ENCODE assay signal across 12 mouse cellular contexts in genomic region chr16:37676677-37677072, GRCm38 (mm10). TPM values are rescaled to one million over a fixed set of nuclear protein-coding genes. Genes with fewer than 3 reads are reported as not detected.
A peak's percentile ranks its signal among the peaks of the same experiment; 100 is the strongest.
DNase-seq lines count a peak whose midpoint lies in the region; ATAC-seq and TF ChIP-seq lines count a peak whose summit lies in the region.
"Had no signal": no experiment of that assay in that cellular context is flagged by ENCODE, and none has a peak within 500 bp of the region (broad histone marks: within the 10 kb centered on the region; RNA-seq: fewer than 3 reads in every experiment).

No protein-coding gene starts in this region.

- no peak overlapping the region; the same call in 1 of the 2 replicates for H3K27ac ChIP-seq in heart, embryonic 10.5 days
- no peak overlapping the region for H3K27ac ChIP-seq in heart, adult 2 months
- peak overlapping the region; percentile 47; the same call in 1 of the 2 replicates for H3K27ac ChIP-seq in left cerebral cortex, adult 2 months
- peak overlapping the region; percentile 19 for H3K27ac ChIP-seq in midbrain, embryonic 10.5 days (replicated peaks)
- H3K27ac ChIP-seq in olfactory bulb, adult 2 months (ENCODE audit: insufficient read depth, low read depth, low read length), result peak overlapping the region; percentile 12; the same call in 1 of the 2 replicates
- no peak overlapping the region for H3K27ac ChIP-seq in lung, postnatal 0 days (ENCODE audit: low read length)

- H3K27me3 ChIP-seq in heart, embryonic 10.5 days (ENCODE audit: insufficient read depth, poor library complexity, severe bottlenecking), result no peaks in the 10 kb centered on the region
- no peaks in the 10 kb centered on the region for H3K27me3 ChIP-seq in heart, adult 2 months (ENCODE audit: control insufficient read depth, insufficient read depth, low read length)
- no peaks in the 10 kb centered on the region for H3K27me3 ChIP-seq in midbrain, embryonic 10.5 days (ENCODE audit: low read depth, poor library complexity, severe bottlenecking)
- no peaks in the 10 kb centered on the region for H3K27me3 ChIP-seq in lung, postnatal 0 days (replicated peaks; ENCODE audit: insufficient read depth, low read length)

- TF ChIP-seq POLR2A in heart, adult 2 months (IDR thresholded peaks at IDR 0.05; ENCODE audit: insufficient read depth, low read depth, low read length), result no peak
- no peak for TF ChIP-seq POLR2A in olfactory bulb, adult 2 months (IDR thresholded peaks at IDR 0.05; ENCODE audit: insufficient read depth, low read depth, low read length)

- no peaks in the 10 kb centered on the region for H3K79me2 ChIP-seq in heart, adult 2 months (replicated peaks; ENCODE audit: control insufficient read depth, insufficient read depth, low read length)

- no peak overlapping the region for H3K4me3 ChIP-seq in heart, embryonic 10.5 days
- H3K4me3 ChIP-seq in heart, adult 2 months, result no peak overlapping the region
- no peak overlapping the region for H3K4me3 ChIP-seq in left cerebral cortex, adult 2 months
- no peak overlapping the region for H3K4me3 ChIP-seq in midbrain, embryonic 10.5 days
- no peak overlapping the region for H3K4me3 ChIP-seq in olfactory bulb, adult 2 months (ENCODE audit: insufficient read depth, low read depth, low read length)
- no peak overlapping the region for H3K4me3 ChIP-seq in lung, postnatal 0 days (ENCODE audit: low read depth, low read length)

- H3K4me2 ChIP-seq in lung, postnatal 0 days (replicated peaks; ENCODE audit: low read depth, low read length), result no peak overlapping the region
- H3K4me2 ChIP-seq: liver, embryonic 11.5 days had no signal

- TF ChIP-seq EP300 in heart, adult 2 months (IDR thresholded peaks at IDR 0.05; ENCODE audit: insufficient read depth, low read depth, low read length), result no peak
- no peak for TF ChIP-seq EP300 in lung, postnatal 0 days (IDR thresholded peaks at IDR 0.05)

- peaks cover 6% of the 10 kb centered on the region for H3K4me1 ChIP-seq in heart, embryonic 10.5 days
- no peaks in the 10 kb centered on the region for H3K4me1 ChIP-seq in heart, adult 2 months (ENCODE audit: control insufficient read depth, insufficient read depth, low read length)
- H3K4me1 ChIP-seq in midbrain, embryonic 10.5 days, result peaks cover 25% of the 10 kb centered on the region
- peaks cover 13% of the 10 kb centered on the region for H3K4me1 ChIP-seq in olfactory bulb, adult 2 months (ENCODE audit: control insufficient read depth, insufficient read depth, low read length)
- H3K4me1 ChIP-seq in lung, postnatal 0 days (ENCODE audit: insufficient read depth, low read depth, low read length), result no peaks in the 10 kb centered on the region

- no peak for ATAC-seq in lung, postnatal 0 days

- no peak for TF ChIP-seq CTCF in heart, adult 2 months (IDR thresholded peaks at IDR 0.05)
- no peak for TF ChIP-seq CTCF in left cerebral cortex, adult 2 months (IDR thresholded peaks at IDR 0.05)
- no peak for TF ChIP-seq CTCF in olfactory bulb, adult 2 months (IDR thresholded peaks at IDR 0.05; ENCODE audit: insufficient read depth, low read depth, low read length)
- no peak for TF ChIP-seq CTCF in lung, postnatal 0 days (IDR thresholded peaks at IDR 0.05)

- intact Hi-C loops in heart, adult 2 months (cut with DNase I), result no loop called here
- intact Hi-C loops in left cerebral cortex, adult 2 months (cut with DNase I), result loop anchor here (2.0 kb wide), 1 partner anchor 22 kb away; the partner anchor contains the start of gene Ndufb4
- intact Hi-C loops in left cerebral cortex, postnatal 4 days (cut with DNase I), result no loop called here

- H3K36me3 ChIP-seq in heart, embryonic 10.5 days, result no peaks in the 10 kb centered on the region
- no peaks in the 10 kb centered on the region for H3K36me3 ChIP-seq in heart, adult 2 months (ENCODE audit: control insufficient read depth, insufficient read depth, low read length)
- H3K36me3 ChIP-seq in midbrain, embryonic 10.5 days, result no peaks in the 10 kb centered on the region
- no peaks in the 10 kb centered on the region for H3K36me3 ChIP-seq in lung, postnatal 0 days (ENCODE audit: insufficient read depth, low read length)
- H3K36me3 ChIP-seq: G1E had no signal

- WGBS in heart, embryonic 10.5 days, result 61% methylated on average over 4 of the region's 4 CpGs
- WGBS in heart, adult 2 months, result 51% methylated on average over 4 of the region's 4 CpGs
- WGBS in midbrain, embryonic 10.5 days, result 32% methylated on average over 4 of the region's 4 CpGs
- WGBS in olfactory bulb, adult 2 months, result 28% methylated on average over 4 of the region's 4 CpGs
- 47% methylated on average over 4 of the region's 4 CpGs for WGBS in lung, postnatal 0 days

- no peaks in the 10 kb centered on the region for H3K9me3 ChIP-seq in heart, embryonic 10.5 days
- peaks cover 8% of the 10 kb centered on the region; the same call in 1 of the 2 replicates for H3K9me3 ChIP-seq in midbrain, embryonic 10.5 days (replicated peaks)
- no peaks in the 10 kb centered on the region for H3K9me3 ChIP-seq in lung, postnatal 0 days (ENCODE audit: low read length)
- H3K9me3 ChIP-seq: G1E had no signal

- peak; percentile 27 for DNase-seq in heart, embryonic 10.5 days (ENCODE audit: low spot score)
- DNase-seq in heart, adult 2 months, result no peak
- DNase-seq in left cerebral cortex, adult 2 months (ENCODE audit: extremely low spot score in 1 of 2, low spot score in 2 of 2), result no peak
- no peak for DNase-seq in left cerebral cortex, postnatal 4 days
- DNase-seq in midbrain, embryonic 10.5 days (ENCODE audit: low spot score), result no peak
- no peak for DNase-seq in spleen, adult 18-20 months
- no peak for DNase-seq in lung, postnatal 0 days (ENCODE audit: low spot score)
- DNase-seq: heart, postnatal 14 days; thymus, postnatal 14 days had no signal

- no peak overlapping the region for H3K9ac ChIP-seq in heart, adult 2 months (ENCODE audit: low read depth, low read length)
- H3K9ac ChIP-seq in lung, postnatal 0 days (replicated peaks; ENCODE audit: low read depth), result no peak overlapping the region

RNA-seq across cellular contexts. Expression of gene Ndufb4, which starts 22.4 kb away (rescaled TPM):
- polyA plus RNA-seq in heart, embryonic 10.5 days (2016; fragmentation: Nextera tagmentation; extraction: Ambion mirVana), result 61.3 and 67.0 TPM in 2 replicates
- 100 to 1,000 TPM; 188 to 216 TPM for total RNA-seq in heart, adult 2 months (2021)
- polyA plus RNA-seq in heart, adult 2 months (2012; rRNA removed), result 162 and 185 TPM in 2 replicates
- 10 to 100 TPM; 68.5 to 69.7 TPM for total RNA-seq in left cerebral cortex, adult 2 months (2021)
- 10 to 100 TPM; 64.8 to 76.0 TPM for total RNA-seq in left cerebral cortex, postnatal 4 days (2021)
- 46.2 and 50.9 TPM in 2 replicates for polyA plus RNA-seq in midbrain, embryonic 10.5 days (2016; fragmentation: Nextera tagmentation; extraction: Ambion mirVana)
- not detected in 2 replicates for polyA plus RNA-seq in olfactory bulb, adult 2 months (2012; ENCODE audit: insufficient read depth, insufficient read length, low replicate concordance, missing spikeins)
- polyA plus RNA-seq in lung, postnatal 0 days (2015; fragmentation: Nextera tagmentation; extraction: Ambion mirVana), result 70.3 and 74.1 TPM in 2 replicates

Comparison
In these comparisons a context has a peak if more than half of its experiments do, and no peak if none do; other contexts are left out.
1. H3K27ac ChIP-seq: peak in left cerebral cortex, adult 2 months (single experiment), midbrain, embryonic 10.5 days (single experiment) and olfactory bulb, adult 2 months (single experiment); none in heart, embryonic 10.5 days (single experiment), heart, adult 2 months (single experiment) and lung, postnatal 0 days (single experiment).